Mouse (Mus musculus): ENCODE measurements around the gene Gm9803.

DNA sequence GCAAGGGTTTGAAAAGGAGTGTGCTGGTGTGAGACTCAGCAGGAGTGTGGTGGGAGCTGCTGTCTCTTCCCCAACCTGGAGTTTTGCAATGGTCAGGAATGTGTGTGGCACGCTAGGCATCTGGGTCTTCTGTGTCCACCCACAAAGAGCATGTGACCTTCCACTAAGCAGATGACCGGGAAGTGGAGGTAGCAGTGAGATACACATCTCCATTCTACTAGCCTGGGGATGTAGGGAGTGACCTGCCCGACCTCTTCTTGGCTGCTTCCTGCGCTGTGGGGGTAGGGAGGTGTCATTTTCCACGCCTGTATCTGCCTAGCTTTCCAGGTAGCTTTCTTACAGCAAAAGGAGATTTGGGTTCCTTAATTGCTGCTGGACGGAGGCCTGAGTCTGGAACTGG lies 34.3 kb upstream of the Gm9803 start:
- TF ChIP-seq CTCF (IDR thresholded peaks at IDR 0.05; ENCODE audit: control insufficient read depth, insufficient read depth, insufficient replicate concordance, low read depth, low read length), result no peak
- no peak for TF ChIP-seq POLR2A (IDR thresholded peaks at IDR 0.05; ENCODE audit: control insufficient read depth, low read depth, low read length)

Measured in testis, adult 2 months (tissue).